Mouse (Mus musculus): ENCODE measurements around the gene Calm4.
"Not testable (repeated sequence)": the region's sequence is repeated elsewhere in the genome, so short reads cannot be mapped to it uniquely, and the experiment has no call there.

DNA sequence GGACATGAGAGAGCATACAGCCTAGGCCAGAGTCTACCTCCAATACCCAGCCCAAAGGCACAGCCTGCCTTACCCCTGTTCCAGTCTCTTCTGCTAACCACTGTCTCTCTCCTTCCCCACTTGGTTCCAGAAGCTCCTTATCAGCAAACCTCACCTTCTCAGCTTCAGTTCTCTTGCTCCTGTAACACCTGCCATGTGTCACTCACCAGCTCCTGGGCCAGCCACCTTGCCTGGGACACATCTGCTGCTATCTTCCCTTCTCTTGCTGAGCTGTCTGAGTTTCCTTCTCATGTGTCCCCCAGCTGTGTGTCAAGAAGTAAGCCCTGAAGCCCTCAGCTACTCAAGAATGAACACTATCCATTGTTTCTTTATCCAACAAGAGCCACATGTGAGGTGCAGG, 3.1 kb downstream of the Calm4 start:
- TF ChIP-seq GATA1 (IDR thresholded peaks at IDR 0.05; ENCODE audit: borderline replicate concordance, low read length); FLI1 (IDR thresholded peaks at IDR 0.05; ENCODE audit: low read length): not testable (repeated sequence)

Data from megakaryocyte, embryonic 14.5 days (primary cell).